Mouse (Mus musculus) olfactory bulb, adult 2 months (tissue): ENCODE results near the gene Mei4.

ENCODE experiments used
- CTCF ChIP-seq: fragments of 200-500 bp; IDR thresholded peaks from 2 replicates; pipeline ENCODE4 v1.5.1; 2012; ENCODE audit warnings: low read depth, mild to moderate bottlenecking, low read length, moderate library complexity; ENCODE audit not compliant: insufficient read depth
- POLR2A ChIP-seq: fragments of 200-500 bp; IDR thresholded peaks from 2 replicates; pipeline ENCODE4 v1.6.1; 2012; ENCODE audit warnings: mild to moderate bottlenecking, low read depth, low read length, moderate library complexity; ENCODE audit not compliant: insufficient read depth

DNA sequence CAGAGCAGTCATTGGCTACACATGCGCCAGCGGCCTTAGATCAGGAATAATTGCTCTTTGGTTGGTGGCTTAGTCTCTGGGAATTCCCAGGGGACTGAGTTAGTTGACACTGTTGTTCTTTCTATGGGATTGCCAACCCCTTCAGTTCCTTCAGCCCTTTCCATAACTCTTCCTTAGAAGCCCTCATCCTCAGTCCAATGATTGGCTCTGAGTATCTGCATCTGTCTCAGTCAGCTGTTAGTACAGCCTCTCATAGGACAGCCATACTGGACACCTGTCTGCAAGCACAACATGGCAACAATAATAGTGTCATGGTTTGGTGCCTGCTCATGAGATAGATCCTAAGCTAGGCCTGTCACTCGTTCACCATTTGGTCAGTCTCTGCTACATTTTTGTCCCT lies 149.5 kb downstream of the Mei4 start:
- TF ChIP-seq CTCF (no peak), POLR2A (no peak)
